Mouse (Mus musculus) embryonic facial prominence, embryonic 11.5 days (tissue): Measurements from ENCODE around the gene Dph5. TPM values are rescaled to one million over a fixed set of nuclear protein-coding genes. Genes with fewer than 3 reads are reported as not detected.

Experiments used
- ATAC-seq: fragments of 200-750 bp; cut with Nextera tagmentation; replicated peaks from 2 replicates; pipeline ENCODE4 v1.8.0; 2017; ENCODE audit warnings: low read depth; ENCODE audit not compliant: insufficient number of reproducible peaks, low FRiP score, low TSS enrichment
- DNase-seq: peaks from one replicate; pipeline ENCODE4 v3.0.0-alpha.2; 2015; ENCODE audit warnings: low spot score
- H3K27ac ChIP-seq: fragments of 300-500 bp; sonication (generic); replicated peaks from 2 replicates; pipeline ENCODE4 v1.5.1; 2014; ENCODE audit warnings: mild to moderate bottlenecking, low read depth, low read length, control low read depth
- H3K27me3 ChIP-seq: fragments of 300-500 bp; sonication (generic); 2 replicates; pipeline ENCODE4 v1.6.1; 2014; ENCODE audit warnings: mild to moderate bottlenecking, low read length, moderate library complexity, mixed read lengths; ENCODE audit not compliant: control insufficient read depth, insufficient read depth
- H3K36me3 ChIP-seq: fragments of 300-500 bp; sonication (generic); replicated peaks from 2 replicates; pipeline ENCODE4 v1.6.1; 2014; ENCODE audit warnings: low read depth, mild to moderate bottlenecking, low read length, moderate library complexity, mixed read lengths; ENCODE audit not compliant: control insufficient read depth, insufficient read depth
- H3K4me1 ChIP-seq: fragments of 300-500 bp; sonication (generic); 2 replicates; pipeline ENCODE4 v1.6.1; 2014; ENCODE audit warnings: low read length, mixed read lengths; ENCODE audit not compliant: control insufficient read depth, insufficient read depth
- H3K4me2 ChIP-seq: fragments of 300-500 bp; sonication (generic); 2 replicates; pipeline ENCODE4 v1.6.1; 2014; ENCODE audit warnings: low read depth, mild to moderate bottlenecking, control low read depth, low read length, moderate library complexity
- H3K4me3 ChIP-seq: fragments of 300-500 bp; sonication (generic); 2 replicates; pipeline ENCODE4 v1.5.1; 2014; ENCODE audit warnings: low read depth, low read length, control low read depth
- H3K9ac ChIP-seq: fragments of 300-500 bp; sonication (generic); replicated peaks from 2 replicates; pipeline ENCODE4 v1.6.1; 2014; ENCODE audit warnings: mild to moderate bottlenecking, control low read depth, low read length
- H3K9me3 ChIP-seq: fragments of 300-500 bp; sonication (generic); replicated peaks from 2 replicates; pipeline ENCODE4 v1.6.1; 2016; ENCODE audit warnings: mild to moderate bottlenecking, low read length, inconsistent platforms, mixed read lengths; ENCODE audit not compliant: control insufficient read depth
- WGBS: fragments of 180-500 bp; shearing (Covaris S2); extraction: QIAGEN DNeasy Blood & Tissue Kit; methylation state at CpG from one replicate; pipeline ENCODE4 v1.1.7; 2014; 5-methylcytosine and 5-hydroxymethylcytosine counted together
- polyA plus RNA-seq: library from polyadenylated mRNA; unstranded; fragments of >200 nt; fragmentation: Nextera tagmentation; extraction: Ambion mirVana; gene quantifications from 2 replicates; pipeline ENCODE4 v1.2.1, GENCODE M21; 2014

The Dph5 gene
- polyA plus RNA-seq, 1 experiment from 2014 or later, result 26.6 TPM

DNA sequence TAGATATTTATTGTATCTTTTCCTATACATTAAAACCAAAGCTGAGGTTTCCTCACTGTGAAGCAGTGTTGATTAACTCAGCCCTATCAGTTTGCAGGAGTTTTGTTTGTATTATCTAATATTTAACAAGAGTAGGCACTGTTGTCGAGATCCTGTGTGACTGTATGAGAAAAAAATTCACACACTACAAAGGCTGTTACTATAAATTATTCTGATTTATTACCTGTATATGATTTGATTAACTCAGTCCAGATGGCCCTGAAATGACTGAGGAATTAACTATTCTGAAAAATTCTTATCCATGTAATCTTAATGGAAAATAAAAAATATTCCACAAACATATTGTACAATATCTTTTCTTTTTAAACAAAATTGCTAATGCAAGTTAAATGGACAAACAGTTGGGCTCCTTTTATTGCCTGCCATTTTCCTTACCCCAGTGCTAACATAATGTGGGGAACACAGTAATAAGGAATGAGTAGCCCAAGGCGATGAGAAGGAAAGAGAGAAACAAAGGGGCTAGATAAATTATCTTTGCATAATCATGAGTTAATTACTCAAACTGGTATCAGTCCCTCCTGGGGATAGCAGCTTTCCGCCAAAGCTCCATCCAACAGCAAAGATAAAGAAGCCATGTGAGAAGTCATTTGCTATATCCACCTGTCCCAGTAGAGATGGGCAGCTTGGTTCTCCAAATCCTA is 61.7 kb downstream of the Dph5 start:
- DNase-seq (no peak), ATAC-seq (no peak)
- no peaks in the 10 kb centered on the region for H3K36me3 ChIP-seq
- WGBS, result 91% methylated on average over 3 of the region's 3 CpGs
- H3K4me3 ChIP-seq, result no peak overlapping the region
- no peak overlapping the region for H3K27ac ChIP-seq
- no peaks in the 10 kb centered on the region for H3K9me3 ChIP-seq
- no peak overlapping the region for H3K4me2 ChIP-seq
- no peaks in the 10 kb centered on the region for H3K27me3 ChIP-seq
- no peaks in the 10 kb centered on the region for H3K4me1 ChIP-seq
- no peak overlapping the region for H3K9ac ChIP-seq

- Histone ChIP-seq H3K4me1 (no peaks in the 10 kb centered on the region), H3K9me3 (no peaks in the 10 kb centered on the region), H3K36me3 (no peaks in the 10 kb centered on the region), H3K4me2 (no peak overlapping the region), H3K27me3 (no peaks in the 10 kb centered on the region), H3K27ac (no peak overlapping the region), H3K9ac (no peak overlapping the region), H3K4me3 (no peak overlapping the region)
- 86% methylated on average over 6 of the region's 6 CpGs for WGBS
- ATAC-seq (no peak), DNase-seq (no peak)
Observed at GRCm38 (mm10) chr3:115949921-115950877, 62.6 kb downstream of the Dph5 start.

GRCm38 (mm10) chr3:115951221-115951620 is 63.6 kb downstream of the Dph5 start:
- H3K4me3 ChIP-seq, result no peak overlapping the region
- no peak overlapping the region for H3K9ac ChIP-seq
- no peak overlapping the region for H3K27ac ChIP-seq
- H3K4me2 ChIP-seq, result no peak overlapping the region
- H3K36me3 ChIP-seq, result no peaks in the 10 kb centered on the region
- H3K27me3 ChIP-seq, result no peaks in the 10 kb centered on the region
- ATAC-seq (no peak), DNase-seq (no peak)
- H3K9me3 ChIP-seq, result no peaks in the 10 kb centered on the region
- H3K4me1 ChIP-seq, result no peaks in the 10 kb centered on the region
- 55% methylated on average over 3 of the region's 3 CpGs for WGBS

DNA sequence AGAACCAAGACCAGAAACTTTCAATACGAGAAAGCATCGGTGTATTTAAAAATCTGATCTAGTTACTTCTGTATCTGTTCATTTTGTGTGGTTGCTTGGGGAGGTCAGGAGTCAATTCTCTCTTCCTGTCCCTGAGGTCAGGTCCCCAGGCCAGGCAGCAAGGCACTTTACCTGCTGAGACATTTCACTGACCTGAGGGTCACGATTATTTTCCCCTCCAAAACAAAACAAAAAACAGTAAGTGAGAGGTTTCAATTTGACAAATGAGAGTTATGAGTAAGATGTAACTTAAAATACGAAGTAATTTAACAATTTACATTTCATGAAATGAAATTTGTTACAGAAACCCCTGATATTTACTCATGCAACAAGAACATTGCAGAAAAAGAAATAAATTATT is 64.7 kb downstream of the Dph5 start:
- H3K9me3 ChIP-seq, result no peaks in the 10 kb centered on the region
- no peaks in the 10 kb centered on the region for H3K4me1 ChIP-seq
- DNase-seq, result no peak
- H3K9ac ChIP-seq, result no peak overlapping the region
- no peak overlapping the region for H3K27ac ChIP-seq
- ATAC-seq, result no peak
- H3K4me2 ChIP-seq, result no peak overlapping the region
- 48% methylated on average over 4 of the region's 4 CpGs for WGBS
- no peak overlapping the region for H3K4me3 ChIP-seq
- no peaks in the 10 kb centered on the region for H3K27me3 ChIP-seq
- H3K36me3 ChIP-seq, result no peaks in the 10 kb centered on the region; the same call in 1 of the 2 replicates

DNA sequence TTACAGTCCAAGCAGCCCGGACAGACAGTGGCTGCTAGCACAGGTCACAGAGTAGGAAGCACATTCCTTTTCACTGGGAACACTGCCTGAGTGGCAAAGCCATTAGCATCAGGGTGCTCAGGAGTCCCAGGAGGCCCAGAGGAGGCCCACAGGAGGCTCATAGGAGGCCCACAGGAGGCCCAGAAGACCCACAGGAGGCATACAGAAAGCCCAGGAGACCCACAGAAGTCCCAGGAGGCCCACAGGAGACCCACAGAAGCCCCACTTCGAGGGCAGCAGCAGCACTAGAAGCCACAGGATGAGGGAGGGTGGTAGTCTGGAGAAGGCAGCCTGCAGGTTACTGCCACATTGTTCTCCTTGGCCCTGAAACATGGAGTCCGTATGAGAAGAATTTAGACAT is 65.5 kb downstream of the Dph5 start:
- ATAC-seq, result no peak
- no peak for DNase-seq
- Histone ChIP-seq H3K4me1 (no peaks in the 10 kb centered on the region), H3K36me3 (no peaks in the 10 kb centered on the region; the same call in 1 of the 2 replicates), H3K27ac (no peak overlapping the region), H3K27me3 (no peaks in the 10 kb centered on the region), H3K9me3 (no peaks in the 10 kb centered on the region), H3K9ac (no peak overlapping the region), H3K4me2 (no peak overlapping the region), H3K4me3 (no peak overlapping the region)
- 56% methylated on average over 3 of the region's 3 CpGs for WGBS

GRCm38 (mm10) chr3:115957223-115957622 is 69.6 kb downstream of the Dph5 start:
- Histone ChIP-seq H3K27me3 (no peaks in the 10 kb centered on the region), H3K9me3 (no peaks in the 10 kb centered on the region), H3K27ac (no peak overlapping the region), H3K36me3 (no peaks in the 10 kb centered on the region; the same call in 1 of the 2 replicates), H3K4me2 (no peak overlapping the region), H3K4me3 (no peak overlapping the region), H3K4me1 (no peaks in the 10 kb centered on the region), H3K9ac (no peak overlapping the region)
- WGBS, result 94% methylated on average over 7 of the region's 7 CpGs
- DNase-seq (no peak), ATAC-seq (no peak)

DNA sequence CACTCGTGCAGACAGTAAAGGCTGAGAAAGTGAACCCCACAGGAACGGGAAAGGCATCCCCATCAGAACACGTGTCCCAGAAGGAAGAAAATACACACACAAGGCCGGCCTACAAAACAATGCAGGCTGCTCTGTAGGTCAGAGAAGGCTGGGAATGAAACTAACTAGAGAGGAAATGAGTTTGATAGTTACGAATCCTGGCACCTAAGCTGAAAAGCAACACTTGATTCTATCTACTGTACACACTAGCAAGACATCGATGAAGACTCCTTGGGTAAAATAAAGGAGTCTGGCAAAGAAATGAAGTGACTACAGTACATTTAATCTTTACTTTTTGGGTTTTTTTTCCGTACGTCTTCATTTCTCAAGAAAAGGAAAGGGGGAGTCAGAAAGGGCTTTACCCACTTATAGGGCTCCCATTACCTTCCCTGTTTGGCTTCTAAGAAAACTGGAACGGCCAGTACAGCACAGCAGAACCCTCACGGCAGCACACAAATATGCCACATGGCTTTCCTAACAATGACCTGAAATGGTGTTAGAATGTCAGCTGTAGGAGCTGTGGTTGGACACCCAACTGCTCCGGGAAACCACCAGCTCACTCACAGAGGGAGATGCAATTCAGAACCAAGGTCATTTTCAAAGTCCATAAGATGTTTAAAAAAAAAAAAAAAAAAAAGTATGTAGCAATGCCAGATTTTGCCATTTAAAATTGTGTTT is 73.8 kb downstream of the Dph5 start:
- H3K4me1 ChIP-seq, result no peaks in the 10 kb centered on the region
- H3K9me3 ChIP-seq, result no peaks in the 10 kb centered on the region
- no peak overlapping the region for H3K4me3 ChIP-seq
- H3K27me3 ChIP-seq, result no peaks in the 10 kb centered on the region
- no peaks in the 10 kb centered on the region; the same call in 1 of the 2 replicates for H3K36me3 ChIP-seq
- no peak overlapping the region for H3K27ac ChIP-seq
- no peak overlapping the region for H3K9ac ChIP-seq
- WGBS, result 56% methylated on average over 11 of the region's 11 CpGs
- no peak overlapping the region for H3K4me2 ChIP-seq
- ATAC-seq (no peak), DNase-seq (peak; percentile 34)
